Mouse (Mus musculus) adrenal gland, postnatal 25 days (tissue): ENCODE measurements around the gene Odf3. TPM values are rescaled to one million over a fixed set of nuclear protein-coding genes. Genes with fewer than 3 reads are reported as not detected.
A peak's percentile ranks its signal among the peaks of the same experiment; 100 is the strongest.

Experiments used
- DNase-seq: peaks from one replicate; pipeline ENCODE4 v3.0.0; 2021; ENCODE audit warnings: mixed read lengths
- long read RNA-seq: library from polyadenylated mRNA; stranded (forward); transcript quantifications from one replicate; pipeline ENCODE4 v2.0.0, GENCODE M21; 2021
- total RNA-seq: library from RNA; stranded (reverse); gene quantifications from 2 replicates; pipeline ENCODE4 v1.2.3, GENCODE M21; 2021

Odf3 gene
- total RNA-seq, result 0.62 TPM in 1 of 2 replicates, not detected in the other
- long read RNA-seq, partial matches to known transcripts, result 1 of 1 reads
- long read RNA-seq, other reads (novel, unspliced or antisense), result 0 of 1 reads

DNA sequence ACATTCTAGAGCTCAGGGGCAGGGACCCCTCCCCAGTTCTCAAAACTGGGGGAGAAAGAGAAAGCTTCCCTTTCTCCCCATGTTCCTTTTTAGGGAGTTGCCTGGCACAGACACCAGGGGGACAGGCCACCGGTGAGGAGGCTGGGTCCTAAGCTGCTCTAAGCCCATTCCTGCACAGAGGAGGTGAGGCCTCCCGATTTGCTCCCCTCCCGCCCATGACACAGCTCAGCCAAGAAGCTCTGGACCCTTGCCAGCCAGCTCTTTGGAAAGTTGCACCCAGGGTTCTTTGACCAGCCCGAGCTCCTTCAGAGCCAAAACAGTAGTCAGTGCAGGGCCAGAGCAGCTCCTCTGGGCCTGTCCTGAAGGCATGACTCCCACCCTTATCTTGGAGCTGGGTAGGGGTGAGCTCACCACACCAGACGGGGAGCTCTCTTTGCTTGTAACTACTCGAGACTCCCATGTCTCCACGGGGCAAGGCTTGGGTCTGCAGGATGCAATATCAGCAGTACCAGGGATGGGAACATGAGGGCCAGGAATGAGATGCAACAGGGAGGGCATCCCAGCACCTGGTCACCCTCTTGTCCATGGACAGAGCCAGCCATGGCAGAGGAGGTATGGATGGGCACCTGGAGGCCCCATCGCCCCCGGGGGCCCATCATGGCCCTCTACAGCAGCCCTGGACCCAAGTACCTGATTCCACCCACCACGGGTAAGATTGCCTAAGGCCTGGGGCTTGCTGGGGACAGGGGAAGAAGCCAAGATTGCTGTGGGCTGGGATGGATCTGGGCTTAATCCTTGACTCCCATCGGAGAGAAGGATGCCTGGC lies at the start of gene Odf3:
Odf3 (plus strand) TSS at position 51 of the 826 bp plus-strand sequence.
- DNase-seq, result peak; percentile 86

DNA sequence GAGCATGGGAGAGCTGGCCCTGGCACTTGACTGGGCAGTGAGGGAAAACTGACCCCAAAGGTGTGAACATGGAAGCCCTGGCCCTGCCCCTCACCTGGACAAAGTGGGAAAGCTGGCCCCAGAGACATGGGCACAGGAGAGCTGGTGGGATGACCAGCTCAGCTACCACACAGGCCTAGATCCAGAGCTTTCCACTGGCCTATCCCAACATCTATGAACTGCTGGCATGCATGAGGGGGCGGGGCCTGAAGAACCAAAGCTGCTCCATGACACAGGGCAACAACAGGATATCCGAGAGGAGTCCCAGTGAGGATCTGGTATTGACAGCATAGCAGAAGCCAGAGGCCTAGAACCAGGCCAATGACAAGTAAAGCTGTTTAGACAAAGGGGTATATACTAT lies 49.4 kb upstream of the Odf3 start:
- no peak for DNase-seq

DNA sequence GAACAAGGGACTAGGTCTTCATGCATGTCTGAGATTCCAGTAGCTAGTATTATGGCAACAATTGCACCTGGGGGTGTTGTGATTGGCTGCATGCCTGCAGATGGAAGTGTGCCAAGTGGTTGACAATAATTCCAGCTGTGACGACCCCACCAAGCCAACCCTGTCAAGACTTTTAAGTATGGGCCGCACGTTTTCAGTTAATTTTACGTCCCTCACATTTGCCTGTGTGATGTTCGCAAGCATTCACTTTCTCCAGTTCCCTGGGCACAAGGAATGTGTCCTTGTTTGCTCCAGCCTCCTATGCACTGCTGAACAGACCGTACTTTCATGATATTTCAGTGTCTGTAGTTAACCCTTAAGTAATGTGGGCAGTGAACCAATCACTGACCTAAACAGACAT lies 45.0 kb upstream of the Odf3 start:
- DNase-seq, result no peak

DNA sequence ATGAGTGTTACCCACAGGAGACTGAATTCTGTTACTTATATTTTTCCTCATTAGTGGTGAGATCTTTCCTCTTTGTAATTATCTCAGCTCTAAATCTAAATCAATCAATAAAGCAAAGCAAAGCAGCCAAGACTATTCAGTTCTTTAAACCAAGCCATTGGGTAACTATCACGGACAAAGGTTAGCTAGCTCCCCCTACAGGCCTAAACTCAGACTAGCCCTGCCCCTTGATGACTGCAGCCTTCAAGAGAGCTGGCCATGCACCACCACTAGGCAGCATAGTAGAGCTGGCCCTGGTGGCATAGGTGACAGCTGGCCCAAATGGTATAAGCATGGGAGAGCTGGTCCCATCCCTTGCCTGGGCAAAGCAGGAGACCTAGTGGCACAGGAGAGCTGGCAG lies 41.9 kb upstream of the Odf3 start:
- peak; percentile 56 for DNase-seq

DNA sequence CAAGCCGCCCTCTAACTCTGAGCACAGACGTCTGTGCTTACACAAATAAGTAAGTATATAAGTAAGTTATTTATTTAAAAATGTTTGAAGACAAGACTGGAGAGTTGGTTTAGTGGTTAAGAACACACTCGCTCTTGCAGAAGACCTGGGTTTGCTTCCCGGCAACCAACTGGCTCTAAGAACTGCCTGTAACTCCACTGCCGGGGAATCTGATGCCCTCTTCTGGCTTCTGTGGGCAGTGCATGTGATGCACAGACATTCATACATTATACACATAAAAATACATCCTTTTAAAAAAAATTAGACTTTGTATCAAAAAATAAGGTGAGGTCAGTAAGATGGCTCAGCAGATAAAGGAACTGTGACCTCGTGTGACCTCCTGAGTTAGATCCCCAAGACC lies 37.1 kb upstream of the Odf3 start:
- DNase-seq, result no peak

DNA sequence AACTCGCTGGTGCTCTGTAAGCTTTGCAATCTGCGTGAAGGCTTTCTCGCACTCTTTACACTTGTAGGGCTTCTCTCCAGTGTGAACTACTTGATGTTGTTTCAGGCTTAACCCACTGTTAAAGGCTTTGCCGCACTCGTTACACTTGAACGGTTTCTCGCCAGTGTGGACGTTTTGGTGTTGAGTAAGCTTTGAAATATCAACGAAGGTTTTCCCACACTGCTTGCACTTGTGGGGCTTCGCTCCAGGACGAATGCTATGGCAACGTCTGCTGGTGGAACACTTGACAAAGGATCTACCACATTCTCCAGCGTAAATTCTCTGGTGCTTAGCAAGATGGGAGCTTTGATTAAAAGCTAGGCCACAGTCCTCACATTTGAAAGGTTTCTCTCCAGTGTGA lies 35.9 kb upstream of the Odf3 start:
- no peak for DNase-seq

DNA sequence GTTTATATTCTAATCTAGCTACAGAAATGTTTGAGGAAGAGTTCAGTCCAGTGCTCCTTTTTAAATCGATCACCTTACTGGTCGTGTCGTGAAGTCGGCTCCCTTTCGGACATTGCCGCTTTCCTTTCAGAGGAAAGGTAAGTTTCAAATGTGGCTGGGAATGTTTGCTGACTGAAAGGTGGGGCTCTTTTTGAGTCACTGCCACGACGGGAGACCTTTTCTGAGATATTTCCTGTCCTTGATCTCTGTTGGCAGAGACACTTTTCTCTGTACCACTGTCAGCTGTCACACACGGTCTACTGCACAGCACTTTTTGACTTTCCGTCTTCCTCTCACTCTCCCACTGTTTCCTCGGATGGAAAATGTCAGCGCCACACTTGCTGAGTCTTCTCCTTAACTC lies 34.8 kb upstream of the Odf3 start:
- no peak for DNase-seq

DNA sequence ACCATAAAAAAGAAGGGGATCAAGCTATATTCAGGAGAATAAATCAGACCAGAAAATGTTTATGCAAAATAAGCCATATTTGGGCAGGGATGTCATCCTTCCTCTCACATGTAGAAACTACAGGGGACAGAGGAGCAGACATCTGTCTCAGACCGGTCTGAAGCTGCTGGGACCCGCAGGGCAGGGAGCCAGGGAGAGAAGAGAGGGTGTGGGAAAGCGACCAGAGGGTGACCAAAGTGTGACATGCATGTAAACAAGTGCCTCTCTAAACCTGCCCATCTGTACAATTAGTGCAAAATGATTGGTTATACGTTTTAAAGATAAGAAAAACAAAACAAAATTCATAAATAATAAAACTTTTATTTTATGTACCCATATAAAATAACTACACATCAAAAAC lies 27.4 kb upstream of the Odf3 start:
- no peak for DNase-seq

DNA sequence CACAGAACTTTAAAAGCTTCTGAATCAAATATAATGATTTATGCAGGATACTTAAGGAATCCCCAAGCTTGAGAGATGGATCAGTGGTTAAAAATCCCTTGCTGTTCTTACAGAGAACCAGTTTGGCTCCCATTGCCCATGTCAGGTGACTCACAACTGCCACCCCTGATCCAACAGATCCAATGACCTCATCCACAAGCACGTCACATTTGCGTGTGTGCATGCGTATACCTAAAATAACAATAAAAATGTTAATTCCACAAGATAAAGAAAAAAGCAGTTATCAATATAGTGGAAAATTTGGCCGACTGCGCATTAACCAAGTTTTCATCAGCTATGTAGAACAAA lies 26.3 kb upstream of the Odf3 start:
- no peak for DNase-seq

DNA sequence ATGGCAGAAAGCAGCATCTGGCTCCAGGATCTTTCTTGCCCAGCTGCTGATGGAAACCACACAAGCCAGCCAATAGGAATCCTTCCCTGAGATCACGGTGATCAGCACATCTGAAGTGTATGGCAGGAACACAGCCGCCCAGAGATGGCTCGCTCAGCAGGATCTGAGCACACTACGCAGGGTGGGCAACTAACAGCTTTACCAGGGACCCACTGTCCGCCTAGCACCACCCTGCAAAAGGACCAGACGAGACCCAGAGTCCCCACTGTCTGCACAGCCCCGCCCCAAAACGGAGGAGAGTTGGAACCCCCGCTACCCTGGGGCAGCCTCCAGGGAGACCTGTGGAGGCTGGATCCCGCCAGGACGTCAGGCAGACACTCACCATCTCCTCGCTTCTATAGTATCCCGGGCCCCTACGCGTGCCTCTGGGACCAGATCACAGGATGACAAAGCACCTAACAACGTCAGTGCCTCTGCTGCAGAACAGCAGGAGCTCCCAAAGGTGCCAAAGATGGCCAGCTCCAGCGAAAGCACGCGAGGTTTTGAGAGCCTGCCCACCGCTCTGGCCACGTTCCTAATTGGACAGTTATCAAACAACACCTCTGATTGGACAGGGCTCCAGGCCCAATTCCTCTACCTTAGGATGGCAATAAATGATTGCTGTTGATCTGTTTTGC lies 25.8 kb upstream of the Odf3 start, which contains the start of gene Zfp941:
Zfp941 (minus strand) TSS at position 526 of the 677 bp plus-strand sequence.
- DNase-seq, result peak; percentile 45

DNA sequence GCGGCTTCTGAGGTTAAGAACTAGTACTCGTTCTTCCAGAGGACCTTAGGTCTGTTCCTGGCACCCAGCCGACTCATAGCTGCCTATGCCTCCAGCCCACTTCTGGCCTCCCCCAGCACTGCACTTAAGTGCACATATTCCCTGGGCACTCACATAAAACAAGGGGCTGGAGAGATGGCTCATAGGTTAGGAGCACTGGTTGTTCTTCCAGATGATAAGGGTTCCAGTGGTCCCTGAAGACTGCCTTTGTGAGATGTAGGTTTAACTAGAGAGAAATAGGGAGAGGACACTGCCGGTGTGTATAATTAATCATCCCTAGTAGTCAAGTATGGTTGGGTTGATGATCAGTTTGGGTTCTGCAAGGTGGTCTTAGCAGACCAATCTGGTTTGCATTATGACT lies 24.9 kb upstream of the Odf3 start:
- DNase-seq, result no peak

DNA sequence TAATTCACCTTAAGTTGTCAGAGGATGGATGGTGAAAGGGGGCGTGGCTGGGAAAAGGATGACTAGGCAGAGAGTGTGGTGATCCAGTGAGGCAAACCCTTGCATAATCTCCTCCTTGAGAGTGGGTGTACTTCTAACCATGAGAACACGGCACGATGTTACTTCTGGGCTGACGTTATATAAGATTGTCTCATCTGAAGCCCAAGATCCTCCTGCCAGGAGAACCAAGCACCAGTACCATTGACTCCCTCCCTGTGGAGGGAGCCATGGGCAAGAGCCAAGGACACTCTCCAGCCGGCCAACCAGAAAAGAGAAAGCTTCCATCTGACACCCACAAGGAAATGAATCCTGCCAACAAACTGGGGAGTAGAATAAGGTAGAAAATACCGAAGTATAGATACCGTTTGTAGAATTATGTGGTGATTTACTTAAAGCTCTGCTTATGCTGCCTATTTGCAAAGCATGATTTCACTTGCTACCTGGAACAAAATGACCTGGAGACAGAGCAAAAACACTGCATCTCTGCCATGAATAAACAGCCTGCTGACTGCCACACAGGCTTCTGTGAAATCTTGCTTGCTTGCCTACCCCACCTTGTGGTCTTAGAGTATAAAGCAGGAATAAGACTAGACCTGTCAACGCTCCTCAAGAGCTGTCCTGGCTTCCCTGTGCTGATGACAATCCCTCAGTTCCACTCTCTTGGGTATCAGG lies 19.3 kb upstream of the Odf3 start:
- DNase-seq, result no peak

DNA sequence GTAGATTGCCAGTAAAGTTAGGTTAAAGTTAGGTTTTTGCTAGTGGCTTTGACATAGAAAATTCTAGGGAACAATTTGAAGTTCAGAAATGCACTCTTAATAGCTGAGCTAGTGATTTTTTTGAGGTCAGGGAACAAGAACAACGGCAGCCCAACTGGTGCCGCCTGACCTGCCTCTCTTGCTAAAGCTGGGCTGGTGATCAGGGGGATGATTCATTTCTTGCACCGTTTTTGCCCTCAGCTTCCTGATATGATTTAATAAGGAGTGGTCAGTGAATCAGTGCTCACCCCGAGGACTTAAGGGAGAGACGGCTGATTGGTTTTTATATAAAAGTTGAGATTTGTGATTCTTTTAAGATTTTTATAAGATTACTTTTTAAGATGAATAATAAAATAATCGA lies 16.2 kb upstream of the Odf3 start:
- DNase-seq, result no peak

DNA sequence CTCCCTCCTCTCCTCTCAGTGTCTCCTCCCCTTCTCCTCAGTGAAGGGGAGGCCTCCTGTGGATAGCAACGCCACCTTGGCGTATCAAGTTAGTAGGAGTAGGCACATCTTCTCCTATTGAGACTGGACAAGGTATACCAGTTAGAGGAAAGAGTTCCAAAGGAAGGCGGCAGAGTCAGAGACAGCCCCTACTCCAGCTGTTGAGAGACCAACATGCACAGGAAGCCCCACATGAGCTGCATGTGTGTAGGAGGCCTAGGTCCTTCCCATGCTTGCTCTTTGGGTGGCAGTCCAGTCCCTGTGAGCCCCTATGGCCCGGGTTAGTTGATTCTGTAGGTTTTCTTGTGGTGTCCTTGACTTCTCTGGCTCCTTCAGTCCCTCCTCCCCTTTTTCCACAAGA lies 14.3 kb upstream of the Odf3 start:
- DNase-seq, result no peak

DNA sequence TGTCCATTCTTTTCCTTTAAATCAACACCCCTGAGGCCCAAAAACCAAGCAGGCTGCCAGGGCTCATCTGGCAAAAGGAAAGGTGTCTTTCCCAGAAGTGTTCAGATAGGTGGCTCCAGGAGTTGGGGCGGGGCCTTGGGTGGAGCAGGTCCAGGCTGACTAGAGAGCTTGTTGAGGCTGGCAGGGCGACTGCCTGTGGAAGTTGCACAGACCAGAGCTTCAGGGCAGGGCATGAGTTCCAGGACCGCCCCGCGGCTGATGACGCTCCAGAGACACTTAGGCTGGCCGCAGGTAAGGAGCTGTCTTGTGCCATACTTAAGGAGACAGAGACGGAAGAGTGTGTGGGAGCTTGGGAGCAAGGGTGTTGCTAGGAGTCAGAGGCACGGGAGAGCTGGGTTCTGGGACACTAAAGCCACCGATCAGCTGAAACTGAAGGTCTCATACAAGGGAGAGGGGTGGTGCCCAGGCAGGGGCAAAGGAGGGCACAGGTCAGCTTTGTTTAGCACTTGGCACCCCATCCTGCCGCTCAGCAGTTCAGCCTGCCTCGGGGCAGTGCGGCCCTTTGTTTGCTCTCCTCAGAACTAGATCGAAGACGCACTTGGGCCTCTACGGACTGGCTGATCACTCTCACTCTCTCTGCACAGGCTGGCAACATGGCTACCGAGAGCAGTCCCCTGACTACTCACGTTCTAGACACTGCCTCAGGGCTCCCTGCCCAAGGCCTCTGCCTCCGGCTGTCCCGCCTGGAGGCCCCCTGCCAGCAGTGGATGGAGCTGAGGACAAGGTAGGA lies 12.4 kb upstream of the Odf3 start, which contains the start of gene Urah:
Urah (plus strand) TSS at position 51 of the 790 bp plus-strand sequence.
- peak; percentile 51 for DNase-seq

DNA sequence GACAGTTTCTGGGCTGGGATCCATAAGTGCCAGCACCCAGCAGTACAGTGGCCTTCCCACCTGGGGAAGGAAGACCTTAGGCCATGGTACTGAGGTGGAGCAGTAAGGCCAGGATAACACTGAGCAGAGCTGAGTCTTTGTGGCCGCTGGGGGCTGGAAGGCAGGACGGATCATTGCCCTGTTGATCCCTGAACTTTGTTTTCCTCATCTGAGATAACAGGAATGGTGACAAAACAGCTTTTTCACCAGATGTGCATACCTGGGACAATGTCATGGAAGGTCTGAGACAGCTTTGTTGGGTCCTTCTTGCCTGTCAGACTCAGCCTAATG lies 11.9 kb upstream of the Odf3 start:
- no peak for DNase-seq

DNA sequence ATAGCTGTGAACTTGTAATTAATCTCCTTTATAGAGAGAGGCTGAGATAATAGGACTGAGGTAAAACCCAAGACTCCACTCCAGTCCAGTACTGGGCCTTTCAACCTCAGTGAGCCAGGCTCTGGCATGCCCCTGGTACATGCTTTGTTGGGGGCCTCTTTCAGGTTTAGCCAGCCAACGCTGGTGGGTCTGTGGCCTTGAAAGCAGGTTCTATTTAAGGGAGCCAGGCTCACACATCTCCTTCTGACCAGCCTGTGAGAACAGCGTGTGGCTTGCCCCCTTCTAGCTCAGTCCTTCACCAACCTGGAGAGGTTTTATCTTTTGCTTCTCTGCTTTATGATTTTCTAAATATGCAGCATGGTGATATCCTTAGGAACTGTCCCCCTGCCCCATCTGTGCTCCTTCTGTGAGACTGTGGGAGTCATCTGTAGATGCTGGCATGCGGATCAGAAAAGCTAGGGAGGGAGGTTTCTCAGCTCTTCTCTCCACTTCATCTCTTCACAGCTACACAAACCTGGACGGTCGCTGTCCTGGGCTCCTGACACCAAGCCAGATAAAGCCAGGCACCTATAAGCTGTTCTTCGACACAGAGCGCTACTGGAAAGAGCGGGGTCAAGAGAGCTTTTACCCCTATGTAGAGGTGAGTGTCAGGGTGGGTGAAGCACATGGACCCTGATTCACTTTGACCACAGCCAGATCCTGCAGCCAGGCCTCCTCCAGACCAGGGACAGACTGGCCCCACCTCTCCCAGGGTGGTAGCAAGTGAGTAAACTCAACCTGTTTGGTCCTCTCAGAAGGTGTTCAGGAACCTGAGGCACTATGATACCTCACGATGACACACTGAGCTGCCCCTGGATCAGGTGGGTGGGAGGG lies 11.1 kb upstream of the Odf3 start:
- DNase-seq, result no peak

DNA sequence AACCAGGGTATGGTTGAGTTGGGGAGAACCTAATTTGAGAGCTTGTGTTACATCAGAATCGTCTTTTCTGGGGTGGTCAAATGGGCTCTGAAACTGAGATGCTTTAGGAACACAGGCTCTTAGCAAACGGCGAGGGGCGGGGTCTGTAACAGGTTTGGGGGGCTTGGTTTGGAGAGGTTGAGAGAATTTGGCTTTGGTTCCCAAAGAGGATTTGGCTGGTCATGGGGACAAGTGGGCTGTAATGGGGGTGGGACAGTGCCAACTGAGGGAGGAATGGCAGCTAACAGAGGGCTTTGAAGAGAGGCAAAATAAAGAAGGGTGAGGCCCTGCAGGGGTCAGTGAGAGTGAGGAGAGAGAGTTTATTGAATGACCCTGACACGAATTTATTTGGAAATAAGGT lies 8.0 kb upstream of the Odf3 start:
- no peak for DNase-seq

DNA sequence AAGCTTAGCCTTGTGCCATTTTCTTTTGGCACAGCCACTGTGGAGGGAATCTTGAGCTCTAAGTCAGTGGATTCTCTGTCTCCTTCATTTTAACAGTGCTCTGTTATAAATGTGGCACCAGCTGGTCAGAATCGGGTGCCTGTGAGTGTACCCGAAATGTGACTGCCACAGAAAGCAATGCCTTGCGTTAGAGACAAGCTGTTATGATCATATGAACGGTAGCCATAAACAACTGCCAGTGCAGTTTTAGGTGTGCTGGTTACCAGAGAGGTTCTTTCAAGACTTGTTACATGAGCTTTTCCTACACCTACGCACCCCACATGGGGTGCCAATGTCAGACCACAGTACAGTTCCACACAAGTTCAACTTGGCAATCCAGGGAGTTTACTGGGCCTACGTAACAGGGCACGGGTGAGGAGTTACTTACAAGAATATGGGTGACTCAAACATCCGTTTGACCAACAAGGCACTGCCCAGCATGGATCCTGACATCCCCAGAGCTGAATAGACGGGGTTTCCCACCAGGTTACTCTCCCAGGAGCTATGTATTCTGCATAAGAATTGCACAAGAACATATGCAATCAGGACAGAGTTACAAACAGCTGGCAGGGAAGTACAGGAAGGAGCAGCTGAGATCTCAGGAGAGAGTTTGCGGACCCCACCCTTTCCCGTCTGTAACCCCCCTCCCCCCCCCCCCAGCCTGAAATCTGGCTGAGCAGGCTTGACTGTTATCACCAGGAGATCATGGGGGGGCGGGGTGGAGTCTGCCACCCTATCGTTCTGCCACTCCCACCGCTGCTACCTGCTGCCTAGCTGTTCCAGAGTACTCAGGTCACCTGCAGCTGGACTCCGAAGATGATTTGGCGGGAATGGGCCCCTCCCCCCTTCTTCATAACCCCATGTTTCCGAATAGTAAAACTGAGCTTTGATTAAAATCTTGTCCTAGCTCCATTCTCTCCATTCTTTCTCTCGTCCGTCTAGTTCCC lies 6.6 kb upstream of the Odf3 start:
- no peak for DNase-seq

DNA sequence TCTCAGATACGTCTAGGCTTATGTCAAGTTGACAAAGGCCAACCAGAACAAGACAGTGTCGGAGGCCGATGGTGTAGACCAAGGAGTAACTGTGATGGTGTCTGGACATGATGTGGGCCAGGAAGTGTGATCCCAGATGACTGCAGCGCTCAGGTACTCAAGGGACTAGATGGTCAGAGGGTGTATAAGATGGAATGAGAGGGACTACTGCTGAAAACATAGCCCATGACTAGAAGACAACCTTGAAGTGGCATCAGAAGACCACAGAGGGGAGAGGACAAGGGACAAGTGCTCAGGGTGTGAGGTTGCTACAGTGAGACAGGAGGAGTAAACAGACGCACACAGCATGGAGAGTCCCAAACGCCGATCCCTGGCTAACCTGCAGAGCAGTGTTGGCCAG lies 3.8 kb upstream of the Odf3 start:
- DNase-seq, result no peak
